Mouse (Mus musculus): ENCODE data around the gene Chchd6.

Gene Chchd6

DNA sequence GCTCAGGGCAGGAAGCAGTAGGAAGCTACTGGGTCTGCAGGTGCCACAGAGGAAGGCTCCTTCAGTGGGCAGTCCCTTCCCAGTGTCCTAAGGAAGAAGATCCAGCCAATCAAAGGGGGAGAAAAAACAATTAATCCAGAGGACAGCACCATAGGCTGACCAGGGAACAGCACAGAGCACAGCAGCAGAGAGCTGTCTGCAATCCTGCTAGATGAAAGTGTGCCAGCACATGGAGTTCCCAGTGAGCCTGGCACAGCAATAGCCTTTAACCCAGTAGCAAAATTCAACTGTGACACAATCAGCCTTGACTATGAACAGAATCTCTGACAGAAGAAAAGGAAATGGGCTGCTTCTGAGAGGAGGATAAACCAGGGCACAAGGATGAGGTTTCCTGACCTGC lies 9.8 kb downstream of the Chchd6 start:
- no peak for DNase-seq (ENCODE audit: extremely low spot score)

DNA sequence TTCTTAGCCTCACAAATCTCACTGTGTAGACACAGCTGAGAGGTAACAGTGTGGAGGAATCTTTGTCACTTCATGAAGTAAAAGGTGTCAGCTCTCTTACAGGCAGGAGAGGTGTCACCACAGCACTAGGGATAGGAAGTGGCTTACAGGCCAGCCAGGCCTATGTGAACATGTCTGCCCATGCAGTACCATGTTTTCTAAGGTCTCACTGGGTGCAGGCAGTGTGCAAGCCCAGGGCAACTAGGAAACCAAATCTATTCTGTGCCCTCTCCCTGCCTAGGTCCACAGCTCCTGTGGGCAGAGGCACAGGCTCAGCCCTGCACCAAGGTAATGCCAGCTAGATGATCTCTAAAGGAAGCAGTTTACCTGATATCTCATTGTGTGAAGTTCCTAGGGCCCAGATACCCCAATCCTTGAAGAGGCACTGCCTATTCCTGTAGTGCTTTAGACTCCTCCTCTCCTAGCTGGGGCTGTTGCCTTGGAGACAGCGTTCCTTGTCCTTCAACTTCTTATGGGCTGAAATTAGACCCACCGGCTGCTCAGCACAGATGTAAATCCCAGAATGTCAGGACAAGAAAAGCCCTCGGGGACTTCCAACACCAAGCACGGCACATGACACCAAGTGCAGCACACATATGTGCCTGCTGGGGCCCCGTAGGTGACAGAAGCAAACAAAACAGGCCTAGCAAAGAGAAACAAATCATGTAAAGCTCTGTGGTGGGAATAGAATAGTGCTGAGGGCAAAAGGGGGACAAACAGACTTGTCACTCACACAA lies 10.6 kb downstream of the Chchd6 start:
- peak; percentile 8 for DNase-seq (ENCODE audit: extremely low spot score)

DNA sequence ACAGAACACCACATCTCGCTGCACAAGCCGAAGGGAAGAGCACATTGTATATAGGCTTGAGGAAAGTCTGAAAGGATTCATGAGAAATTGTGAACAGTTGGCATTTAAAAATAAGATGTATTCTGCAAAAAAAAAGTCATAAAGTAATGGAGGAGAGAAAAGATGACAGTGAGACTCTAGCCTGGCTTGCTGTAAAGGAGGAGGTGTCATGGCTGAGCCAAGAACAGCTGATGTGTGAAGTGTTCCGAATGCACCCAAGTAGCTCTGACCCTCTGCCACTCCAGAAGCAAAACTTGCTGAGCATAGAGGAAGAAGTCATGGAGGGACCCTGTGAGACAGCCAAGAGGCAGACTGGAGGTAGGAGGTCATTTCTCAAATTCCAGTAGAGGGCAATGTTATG lies 12.3 kb downstream of the Chchd6 start:
- no peak for DNase-seq (ENCODE audit: extremely low spot score)

DNA sequence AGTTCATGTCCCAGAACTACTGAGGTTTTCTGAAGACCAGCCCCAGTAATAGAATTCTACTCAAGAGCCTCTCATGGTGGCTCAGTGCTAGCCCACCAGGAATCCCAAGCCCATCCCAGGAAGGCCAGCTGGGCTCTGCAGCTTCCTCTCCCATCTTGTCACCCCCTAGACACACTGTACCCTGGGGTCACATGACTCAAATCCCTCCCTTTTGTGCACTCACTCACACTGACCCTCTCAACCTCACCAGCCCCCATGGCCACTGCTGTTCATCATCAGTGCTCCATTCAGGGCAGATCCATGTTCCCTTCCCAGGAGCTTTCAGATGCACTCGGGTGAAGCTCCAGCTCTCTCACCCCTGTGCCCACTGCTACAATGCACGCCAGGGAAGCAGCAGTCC lies 20.8 kb downstream of the Chchd6 start:
- no peak for DNase-seq (ENCODE audit: extremely low spot score)

DNA sequence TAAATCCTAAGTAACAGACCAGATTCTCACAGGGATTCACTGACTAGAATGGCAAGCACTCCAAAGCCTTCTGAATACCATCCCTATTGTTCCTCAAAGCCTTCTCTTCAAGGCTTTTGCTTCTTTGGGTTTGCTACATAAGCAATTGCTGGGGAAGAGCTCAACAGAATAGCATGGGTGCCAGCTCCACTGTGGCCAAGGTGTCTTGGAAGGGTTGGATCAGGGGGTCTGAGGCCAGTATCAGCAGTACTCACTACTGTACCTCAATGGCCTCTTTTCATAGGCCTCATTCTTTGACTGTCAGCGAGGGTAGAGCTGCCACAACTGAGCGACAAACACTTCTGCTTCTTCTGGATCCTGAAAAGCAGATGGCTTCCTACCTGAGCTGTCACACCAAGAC lies 21.7 kb downstream of the Chchd6 start:
- DNase-seq (ENCODE audit: extremely low spot score), result no peak

DNA sequence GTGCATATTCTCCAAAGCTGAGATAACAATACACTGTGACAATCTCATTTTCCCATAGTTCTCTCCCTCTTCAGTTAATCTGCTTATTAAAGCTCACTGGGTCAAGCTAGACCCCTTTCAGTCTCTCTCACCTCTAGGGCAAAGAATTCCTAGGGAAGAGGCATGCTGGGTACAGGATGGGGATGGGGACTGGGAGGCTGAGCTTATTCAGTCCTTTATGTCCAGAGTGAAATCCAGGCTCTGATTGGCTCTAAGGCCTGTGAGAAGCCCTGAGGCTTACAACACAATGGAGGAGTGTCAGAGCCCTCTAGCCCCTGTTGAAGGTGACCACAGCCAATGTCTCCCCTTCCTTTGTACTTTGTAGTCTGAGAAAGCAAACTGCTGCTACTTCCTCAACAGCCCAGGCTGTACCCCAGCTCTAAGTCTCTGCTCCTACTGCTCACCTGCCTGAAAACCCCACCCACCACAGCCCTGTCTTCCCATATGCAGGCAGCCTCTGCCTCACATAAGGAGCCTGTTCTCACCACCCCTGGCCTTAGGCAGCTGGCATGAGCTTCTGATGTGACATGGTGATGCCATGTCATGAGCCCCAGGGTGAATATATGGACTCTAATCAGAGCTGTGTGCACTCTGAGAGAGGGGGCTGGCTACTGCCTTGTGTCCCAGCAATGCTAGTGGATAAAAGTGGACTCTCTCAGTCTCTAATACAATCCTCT lies 22.4 kb downstream of the Chchd6 start:
- DNase-seq (ENCODE audit: extremely low spot score), result no peak

DNA sequence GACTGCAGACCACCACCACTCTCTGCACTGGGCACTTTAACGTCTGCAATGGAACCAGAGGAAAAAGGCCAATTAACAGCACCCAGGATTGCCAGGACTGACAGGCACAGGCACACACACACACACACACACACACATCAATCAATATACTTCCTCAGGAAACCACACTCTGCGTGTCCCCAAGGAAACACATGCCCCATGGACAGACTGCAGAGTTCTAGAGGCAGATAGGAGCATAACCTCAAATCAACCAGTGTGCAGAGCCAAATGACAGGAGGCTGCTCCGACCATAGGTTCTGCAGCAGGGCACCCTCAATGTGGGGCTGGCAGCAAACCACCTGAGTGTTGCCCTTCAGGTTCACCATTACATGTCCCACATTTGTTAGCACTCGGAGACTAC lies 26.1 kb downstream of the Chchd6 start:
- DNase-seq (ENCODE audit: extremely low spot score), result no peak

DNA sequence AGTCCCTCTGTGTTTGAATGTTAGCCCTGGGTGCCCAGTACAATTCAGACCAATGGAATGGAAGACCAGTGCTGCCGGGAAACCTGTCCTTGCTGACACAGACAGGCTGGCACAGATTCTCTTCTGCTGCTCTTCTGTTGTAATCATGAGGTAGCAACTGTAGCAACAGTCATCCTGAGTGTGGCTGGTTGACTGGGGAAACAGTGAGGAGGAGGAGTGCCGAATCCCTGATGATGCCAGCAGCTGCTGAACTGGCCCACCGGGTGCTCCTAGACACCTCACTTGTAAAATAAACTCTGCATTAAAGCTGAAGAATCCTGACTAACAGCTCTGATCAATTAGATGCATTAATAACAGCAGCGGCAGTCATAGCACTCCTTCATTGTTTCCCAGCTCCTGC lies 28.7 kb downstream of the Chchd6 start:
- no peak for DNase-seq (ENCODE audit: extremely low spot score)

DNA sequence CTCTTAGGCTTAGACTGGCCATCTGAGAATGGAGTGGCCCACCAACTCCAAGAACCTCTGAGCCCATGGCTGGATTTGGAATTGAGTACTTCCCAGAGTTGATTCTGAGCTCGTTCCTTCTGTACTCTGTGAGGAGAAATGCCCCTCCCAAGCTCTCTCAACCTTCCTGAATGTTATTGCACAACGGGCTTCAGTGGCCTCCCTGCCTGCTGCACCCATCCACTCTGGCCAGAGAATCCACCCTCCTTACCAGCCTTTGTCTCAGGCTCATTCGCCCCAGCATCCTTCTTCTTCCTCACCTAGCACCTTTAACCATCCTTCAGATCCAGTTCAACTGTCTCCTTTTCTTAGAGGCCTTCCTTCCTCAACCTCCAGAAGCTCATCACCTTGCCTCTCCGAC lies 32.1 kb downstream of the Chchd6 start:
- no peak for DNase-seq (ENCODE audit: extremely low spot score)

DNA sequence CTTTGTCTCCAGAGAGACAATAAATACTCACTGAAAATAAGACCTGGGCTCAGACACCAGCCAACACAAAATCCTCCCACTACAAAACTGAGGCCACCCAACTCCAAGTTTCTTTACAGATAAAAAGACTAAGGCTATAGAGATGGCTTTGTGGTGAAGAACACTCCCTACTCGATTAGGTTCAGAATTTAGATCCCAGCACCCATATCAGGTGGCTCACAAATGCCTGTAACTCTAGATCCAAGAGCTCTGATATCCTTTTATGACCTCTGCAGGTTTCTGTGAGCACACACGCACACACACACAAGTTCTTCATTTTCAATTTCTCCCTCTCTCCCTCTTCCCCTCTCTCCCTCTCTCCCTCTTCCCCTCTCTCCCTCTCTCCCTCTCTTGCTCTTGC lies 34.6 kb downstream of the Chchd6 start:
- DNase-seq (ENCODE audit: extremely low spot score), result no peak

DNA sequence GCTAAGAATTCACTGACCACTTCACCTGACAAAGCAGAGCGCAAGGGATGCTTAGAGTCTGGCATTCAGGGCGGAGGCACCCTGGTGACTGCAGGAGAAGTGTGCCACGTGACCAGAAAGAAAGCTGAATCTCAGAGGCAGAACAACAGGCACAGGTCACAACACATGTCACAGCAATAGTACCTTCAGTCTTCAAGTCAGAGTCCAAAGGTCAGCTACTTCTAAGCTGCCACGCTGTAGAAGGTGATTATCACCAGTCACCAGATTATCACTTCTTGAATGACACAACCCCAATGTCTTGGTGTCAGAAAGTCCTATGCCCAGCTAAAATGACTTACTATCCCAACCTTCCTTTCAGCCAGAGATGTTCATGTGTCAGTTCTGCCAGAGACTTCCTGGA lies 37.8 kb downstream of the Chchd6 start:
- DNase-seq (ENCODE audit: extremely low spot score), result no peak

DNA sequence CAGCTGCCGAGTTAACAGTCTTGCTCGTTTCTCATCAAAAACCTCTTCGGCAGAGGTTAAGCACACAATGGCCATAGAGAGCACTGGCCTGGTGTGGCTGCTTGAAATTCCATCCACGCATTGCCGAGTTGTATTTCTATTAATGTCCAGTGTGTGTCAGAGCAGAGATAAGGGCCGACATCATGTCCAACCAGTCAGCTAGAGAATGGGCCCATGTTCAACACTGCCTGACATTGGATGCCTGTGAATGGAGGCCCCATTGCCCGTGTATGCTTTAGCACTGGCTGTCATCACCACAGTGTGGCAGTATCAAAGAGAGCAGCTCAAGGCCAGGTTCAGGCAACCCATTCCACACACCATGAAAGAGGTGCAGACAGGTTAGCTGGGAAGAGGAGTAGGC lies 38.9 kb downstream of the Chchd6 start:
- no peak for DNase-seq (ENCODE audit: extremely low spot score)

DNA sequence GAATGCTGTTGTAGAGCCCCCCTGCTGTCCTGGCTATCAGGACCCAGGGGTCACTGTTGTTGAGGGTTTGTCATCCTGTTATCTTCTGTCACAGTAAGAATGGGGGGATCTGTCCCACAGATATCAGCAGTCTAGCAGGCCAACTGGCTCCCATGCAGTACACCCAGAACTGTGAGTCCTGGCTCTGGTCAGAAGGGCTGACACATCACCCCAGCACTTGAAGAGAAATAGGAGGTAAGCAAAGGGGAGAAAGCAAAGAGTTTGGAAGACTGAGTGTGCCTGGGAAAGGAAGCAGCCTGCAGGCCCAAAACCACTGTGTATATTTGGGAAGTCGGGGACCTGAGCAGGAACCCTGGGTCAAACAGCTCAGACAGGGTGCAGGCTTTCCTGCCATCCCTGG lies 39.5 kb downstream of the Chchd6 start:
- no peak for DNase-seq (ENCODE audit: extremely low spot score)

DNA sequence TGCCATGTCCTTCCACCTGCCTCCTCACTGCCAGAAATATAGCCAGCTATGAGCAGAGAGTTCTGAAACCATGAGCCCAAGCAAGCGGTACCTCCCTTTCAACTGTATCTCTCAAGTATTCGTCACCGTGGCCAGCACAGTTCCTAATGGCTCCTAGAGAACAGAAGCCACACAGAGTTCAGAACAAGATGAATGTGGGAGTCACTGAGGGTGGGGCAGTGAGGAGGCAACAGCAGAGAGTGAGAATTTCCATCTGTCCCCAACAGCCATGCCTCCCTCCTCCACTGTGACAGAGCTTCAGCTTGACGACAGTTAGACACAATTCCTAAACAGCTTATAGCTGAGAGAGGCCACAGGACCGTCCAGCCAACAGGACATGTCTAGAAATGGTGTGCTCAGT lies 41.4 kb downstream of the Chchd6 start:
- DNase-seq (ENCODE audit: extremely low spot score), result no peak

DNA sequence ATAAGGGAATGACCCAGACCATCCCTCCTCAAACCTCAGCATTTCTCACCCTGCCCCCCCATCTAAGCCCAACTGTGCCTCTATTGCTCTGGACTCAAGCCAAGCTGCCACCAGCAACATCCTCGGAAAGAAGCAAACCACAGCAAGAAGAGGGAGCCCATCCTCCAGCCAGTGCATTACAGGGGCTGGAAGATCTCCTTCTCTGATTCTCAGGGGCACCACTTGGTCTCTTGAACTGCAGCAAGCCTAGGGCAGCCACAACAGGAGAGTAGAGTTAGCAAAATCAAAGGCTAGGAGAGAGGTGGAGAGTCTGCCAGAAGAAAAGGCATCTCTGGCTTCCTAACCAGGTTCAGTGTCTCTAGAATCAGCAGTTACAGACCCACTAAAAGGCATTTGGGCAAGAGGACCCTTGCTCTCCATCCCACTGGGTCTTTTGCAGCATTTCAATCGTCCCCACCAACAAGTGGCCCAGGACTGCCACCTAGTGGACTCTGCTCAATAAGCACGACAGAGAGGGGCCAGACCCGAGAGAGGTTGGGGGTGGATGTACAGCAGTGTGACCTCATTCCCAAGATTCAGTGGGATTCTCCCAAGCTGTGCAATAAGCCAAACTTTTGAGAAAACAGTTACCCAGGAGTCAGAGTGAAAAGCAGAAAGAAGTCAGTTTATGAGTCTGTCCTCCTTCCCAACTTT lies 42.3 kb downstream of the Chchd6 start:
- DNase-seq (ENCODE audit: extremely low spot score), result peak; percentile 82

DNA sequence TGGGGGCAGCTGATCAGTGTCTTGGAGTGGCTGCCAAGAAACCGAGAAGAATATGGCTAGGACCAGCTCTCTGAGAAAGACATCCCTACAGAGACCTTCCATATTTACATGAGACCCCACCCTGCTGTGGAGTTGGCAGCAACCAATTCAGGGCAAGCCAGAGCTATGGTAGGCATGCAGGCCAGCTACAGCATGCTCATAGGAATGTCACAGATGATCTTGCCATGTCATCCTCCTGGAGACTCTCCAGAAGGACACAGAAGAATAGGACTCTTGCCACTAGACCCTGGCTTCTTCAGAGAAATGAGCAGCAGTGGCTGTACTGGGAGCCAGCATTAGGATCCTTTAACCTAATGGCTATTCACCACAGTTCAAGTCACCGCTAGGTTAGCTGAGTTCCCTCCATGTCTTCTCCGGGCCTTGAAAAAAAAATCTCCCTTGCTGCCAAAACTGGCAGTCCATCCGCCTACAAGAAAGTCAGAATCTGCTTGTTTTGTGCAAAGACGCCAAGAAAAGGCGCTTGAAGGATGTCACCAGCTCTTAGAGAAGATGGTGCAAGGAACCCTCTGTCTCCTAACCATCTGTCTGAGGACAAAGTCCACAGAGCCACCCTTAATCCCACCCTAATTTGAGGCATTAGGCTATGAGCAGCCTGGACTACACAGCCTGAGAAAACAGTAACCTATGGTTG lies 43.0 kb downstream of the Chchd6 start:
- DNase-seq (ENCODE audit: extremely low spot score), result no peak

DNA sequence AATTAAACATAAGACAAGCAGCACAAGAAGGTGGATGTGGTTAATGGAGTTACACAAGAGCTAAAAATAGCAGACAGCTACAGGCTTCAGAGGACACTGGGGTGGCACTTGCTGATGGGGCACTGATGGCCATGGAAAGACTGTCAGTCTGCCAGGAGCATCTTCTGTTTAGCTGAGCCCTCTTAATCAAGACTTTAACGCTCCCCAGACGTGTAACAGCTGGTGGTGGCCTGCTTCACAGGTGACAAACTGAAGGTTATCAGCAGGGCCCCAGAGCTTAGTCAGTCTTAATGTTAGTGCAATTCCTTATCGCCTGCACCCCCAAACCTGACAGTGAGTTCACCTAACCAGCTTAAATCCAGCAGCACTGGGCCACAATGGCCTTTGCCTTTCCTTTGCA lies 46.3 kb downstream of the Chchd6 start:
- no peak for DNase-seq (ENCODE audit: extremely low spot score)

DNA sequence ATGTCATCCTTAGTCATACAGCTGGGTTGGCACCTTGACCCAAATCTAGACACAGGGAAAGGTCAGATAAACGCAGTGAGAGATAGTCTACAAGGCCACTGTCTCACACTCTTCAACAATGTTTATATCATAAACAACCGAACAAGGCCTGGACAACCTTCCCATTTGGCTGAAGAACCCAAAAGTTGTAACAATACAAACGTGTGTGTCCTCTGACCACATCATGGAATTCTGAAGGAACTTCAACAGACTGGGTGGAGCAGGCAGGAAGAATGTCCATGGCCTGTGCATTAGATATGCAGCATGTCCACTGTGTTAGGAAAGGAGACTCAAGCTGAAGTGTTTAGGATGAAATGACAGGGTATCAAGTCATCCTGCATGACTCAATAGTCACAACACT lies 47.5 kb downstream of the Chchd6 start:
- no peak for DNase-seq (ENCODE audit: extremely low spot score)

DNA sequence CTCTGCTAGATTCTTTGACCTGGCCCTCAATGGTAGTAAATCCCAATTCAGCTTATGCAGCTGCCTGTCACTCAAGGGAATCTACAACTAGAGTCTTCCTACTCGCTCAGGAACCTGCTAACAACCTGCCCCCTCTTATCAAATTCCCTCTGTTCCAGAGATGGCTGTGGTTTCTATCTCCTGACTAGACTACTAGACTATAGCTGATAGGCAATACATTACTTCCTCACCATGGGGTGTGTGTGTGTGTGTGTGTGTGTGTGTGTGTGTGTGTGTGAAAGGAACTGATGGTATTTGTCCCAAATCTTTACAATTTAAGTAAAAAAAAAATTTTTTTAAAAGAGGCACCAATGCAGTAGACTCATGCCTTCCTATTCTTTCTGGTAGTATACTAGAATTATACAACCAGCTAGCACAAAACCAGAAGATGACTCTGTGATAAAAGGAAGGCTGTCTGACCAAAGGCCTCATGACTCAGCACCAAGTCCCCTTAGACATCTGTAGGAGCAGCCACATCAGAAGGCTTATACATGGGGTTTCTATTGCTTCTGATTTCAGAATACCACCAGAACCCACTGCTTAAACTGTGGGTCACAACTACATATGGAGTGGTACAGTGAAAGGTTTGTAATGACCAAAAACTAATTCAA lies 57.2 kb downstream of the Chchd6 start:
- no peak for DNase-seq (ENCODE audit: extremely low spot score)

DNA sequence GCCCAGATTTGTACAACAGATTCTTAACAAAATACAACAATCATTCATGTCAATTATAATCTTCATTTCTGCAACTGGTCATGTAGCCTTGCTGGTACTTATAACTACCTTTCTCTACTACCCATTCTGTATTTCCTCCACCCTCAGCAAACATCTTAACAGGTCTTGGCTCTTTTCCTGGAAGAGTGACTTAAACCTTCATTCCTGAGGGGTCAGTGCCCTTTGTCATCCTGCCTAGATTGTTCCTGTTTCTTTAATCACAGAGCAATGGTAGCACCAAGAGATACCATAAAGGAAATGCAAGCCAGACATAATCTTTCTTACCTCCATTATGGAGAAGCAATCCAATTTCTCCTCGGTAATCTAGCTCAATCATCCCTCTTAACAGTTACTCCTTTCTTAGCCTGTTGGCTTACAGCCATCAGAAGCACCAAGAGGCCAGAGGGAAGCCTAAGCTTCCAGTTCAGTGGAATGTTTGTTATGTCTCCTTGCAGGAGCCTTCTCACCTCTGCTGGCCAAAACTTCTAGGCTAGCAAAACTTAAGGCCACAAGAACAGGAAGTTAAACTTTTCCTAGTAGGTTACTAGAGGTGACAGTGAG lies 59.7 kb downstream of the Chchd6 start:
- DNase-seq (ENCODE audit: extremely low spot score), result no peak

DNA sequence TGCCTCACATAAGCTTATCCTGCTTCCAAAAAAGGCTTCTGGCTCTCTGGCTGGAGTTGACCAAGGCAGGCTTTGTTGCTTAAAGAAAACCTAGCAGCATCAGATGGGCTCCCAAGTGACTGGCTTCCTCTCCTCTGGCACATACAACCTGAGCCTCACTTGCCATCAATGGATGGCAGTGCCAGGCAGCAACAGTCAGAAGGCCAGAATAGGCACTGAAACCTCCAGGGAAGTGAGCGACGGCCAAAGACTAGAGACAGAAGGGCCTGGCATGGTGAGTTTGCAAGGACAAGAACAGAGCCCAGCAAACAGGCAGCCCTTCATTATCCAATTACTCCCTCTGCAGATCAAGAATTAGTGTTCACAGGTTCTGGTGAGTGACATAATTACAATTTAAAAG lies 70.7 kb downstream of the Chchd6 start:
- DNase-seq (ENCODE audit: extremely low spot score), result no peak

DNA sequence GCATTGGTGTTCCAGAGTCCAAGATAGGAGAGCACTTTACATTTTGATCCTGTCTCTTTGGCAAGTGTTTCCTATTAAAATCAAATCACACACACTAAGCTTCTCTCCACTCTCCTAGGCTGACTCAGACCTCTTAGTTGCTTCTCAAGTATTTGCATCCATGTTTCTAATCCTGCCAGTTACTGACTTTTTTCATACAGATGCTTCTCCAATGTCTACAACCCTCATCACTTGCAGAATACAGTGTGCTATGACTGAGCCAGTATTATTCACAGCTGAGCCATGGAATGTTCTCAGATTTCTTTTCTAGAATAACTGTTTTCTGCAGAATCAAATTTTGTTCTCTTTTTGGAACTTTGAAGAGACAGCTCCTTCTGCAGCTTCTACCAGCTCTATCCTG lies 85.3 kb downstream of the Chchd6 start:
- DNase-seq (ENCODE audit: extremely low spot score), result no peak
